Mouse (Mus musculus) bone marrow, adult 2 months (tissue): ENCODE results near the gene Papln. TPM values are rescaled to one million over a fixed set of nuclear protein-coding genes. Genes with fewer than 3 reads are reported as not detected.

Source experiments
- H3K27ac ChIP-seq: fragments of 200-500 bp; 2 replicates; pipeline ENCODE4 v1.5.1; 2012; ENCODE audit warnings: low read depth, mild to moderate bottlenecking, control low read depth, inconsistent platforms, low read length; ENCODE audit not compliant: control insufficient read depth, poor library complexity, insufficient read depth
- H3K4me1 ChIP-seq: fragments of 200-500 bp; 2 replicates; pipeline ENCODE4 v1.6.1; 2011; ENCODE audit warnings: low read length; ENCODE audit not compliant: control insufficient read depth, insufficient read depth
- H3K4me3 ChIP-seq: fragments of 200-500 bp; replicated peaks from 2 replicates; pipeline ENCODE3; 2011; ENCODE audit warnings: mild to moderate bottlenecking, low read depth, low read length, control low read depth; ENCODE audit not compliant: control insufficient read depth
- CTCF ChIP-seq: fragments of 200-500 bp; IDR thresholded peaks from 2 replicates; pipeline ENCODE4 v1.5.1; 2011; ENCODE audit warnings: low read length, control low read depth; ENCODE audit not compliant: control insufficient read depth, insufficient read depth
- POLR2A ChIP-seq: fragments of 200-500 bp; IDR thresholded peaks from 2 replicates; pipeline ENCODE4 v1.6.1; 2011; ENCODE audit warnings: low read depth, mild to moderate bottlenecking, control low read depth, low read length, borderline replicate concordance; ENCODE audit not compliant: control insufficient read depth
- WGBS: fragments of 180-500 bp; shearing (Covaris S2); methylation state at CpG from one replicate; pipeline ENCODE4 v1.1.7; 2018; 5-methylcytosine and 5-hydroxymethylcytosine counted together
- polyA plus RNA-seq: library from polyadenylated mRNA; stranded (reverse); fragments of >200 nt; gene quantifications from 2 replicates; pipeline ENCODE4 v1.2.4, GENCODE M21; 2011; ENCODE audit warnings: low replicate concordance; ENCODE audit not compliant: missing spikeins, insufficient read depth, insufficient read length

The Papln gene
- 0.23 and 0.65 TPM in 2 replicates for polyA plus RNA-seq

DNA sequence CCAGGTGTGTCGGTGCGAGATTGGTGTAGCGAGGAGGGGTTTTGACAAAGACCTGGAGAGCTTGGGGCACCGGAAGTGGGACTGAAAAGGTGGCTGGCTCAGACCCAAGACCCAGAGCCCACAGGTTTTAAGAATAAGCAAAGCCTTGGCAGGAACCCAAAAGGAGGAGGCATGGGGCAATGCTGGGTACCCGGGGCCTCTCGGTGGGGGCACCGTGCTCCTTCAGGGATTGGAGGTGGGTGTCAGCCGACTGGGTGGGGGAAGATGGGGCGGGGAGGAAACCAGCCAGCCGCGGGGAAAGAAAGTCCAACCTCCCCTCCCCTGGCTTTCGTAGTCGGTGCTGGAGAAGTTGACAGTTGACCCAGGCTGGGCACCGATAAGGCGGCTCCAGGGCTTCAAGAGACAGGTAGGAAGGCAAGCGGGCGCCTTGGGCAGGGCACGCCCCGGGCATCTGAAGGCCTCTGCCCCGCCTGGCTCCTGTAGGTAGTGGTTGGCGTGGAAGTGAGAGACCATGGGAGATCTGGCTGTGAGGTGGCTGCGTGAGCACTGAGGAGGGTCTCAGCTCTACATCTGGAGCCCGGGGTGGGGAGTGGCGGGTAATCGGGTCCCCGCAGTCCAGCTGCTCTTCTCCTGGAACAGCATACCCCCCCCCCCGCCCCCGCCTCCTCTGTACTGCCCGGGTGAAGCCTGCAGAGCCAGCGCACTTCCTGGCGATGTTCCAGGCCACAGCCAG lies at the start of gene Papln:
Gene Papln, plus strand, starts transcription at position 324 of the 733 bp plus-strand sequence.
- Histone ChIP-seq H3K4me3 (no peak within 1 kb of the TSS), H3K4me1 (0 out of 2 replicates have a peak, but pooled peaks cover 1% of the 10 kb centered on the region), H3K27ac (no peak within 1 kb of the TSS)
- 1% methylated on average over 30 of the region's 31 CpGs for WGBS
- TF ChIP-seq CTCF (no peak), POLR2A (no peak)

DNA sequence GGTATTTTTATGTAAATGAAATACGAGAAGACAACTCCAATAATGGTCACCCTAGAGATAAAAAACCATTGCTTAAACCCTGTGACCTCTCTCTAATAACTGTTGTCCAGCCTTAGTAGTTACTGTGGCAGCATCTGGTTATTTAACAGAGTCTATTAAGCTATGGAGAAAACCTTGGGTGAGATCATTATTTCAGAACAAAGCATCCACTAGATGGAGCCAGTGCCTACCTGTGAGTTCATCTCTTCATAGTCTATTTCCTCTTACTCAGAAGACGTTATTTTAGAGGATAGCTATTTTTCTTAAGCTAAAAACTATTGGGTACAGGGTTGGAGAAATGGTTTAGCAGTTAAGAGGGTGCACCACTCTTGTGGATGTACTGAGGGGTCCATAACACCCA lies 49.7 kb upstream of the Papln start:
- 42% methylated on average over 2 of the region's 2 CpGs for WGBS

DNA sequence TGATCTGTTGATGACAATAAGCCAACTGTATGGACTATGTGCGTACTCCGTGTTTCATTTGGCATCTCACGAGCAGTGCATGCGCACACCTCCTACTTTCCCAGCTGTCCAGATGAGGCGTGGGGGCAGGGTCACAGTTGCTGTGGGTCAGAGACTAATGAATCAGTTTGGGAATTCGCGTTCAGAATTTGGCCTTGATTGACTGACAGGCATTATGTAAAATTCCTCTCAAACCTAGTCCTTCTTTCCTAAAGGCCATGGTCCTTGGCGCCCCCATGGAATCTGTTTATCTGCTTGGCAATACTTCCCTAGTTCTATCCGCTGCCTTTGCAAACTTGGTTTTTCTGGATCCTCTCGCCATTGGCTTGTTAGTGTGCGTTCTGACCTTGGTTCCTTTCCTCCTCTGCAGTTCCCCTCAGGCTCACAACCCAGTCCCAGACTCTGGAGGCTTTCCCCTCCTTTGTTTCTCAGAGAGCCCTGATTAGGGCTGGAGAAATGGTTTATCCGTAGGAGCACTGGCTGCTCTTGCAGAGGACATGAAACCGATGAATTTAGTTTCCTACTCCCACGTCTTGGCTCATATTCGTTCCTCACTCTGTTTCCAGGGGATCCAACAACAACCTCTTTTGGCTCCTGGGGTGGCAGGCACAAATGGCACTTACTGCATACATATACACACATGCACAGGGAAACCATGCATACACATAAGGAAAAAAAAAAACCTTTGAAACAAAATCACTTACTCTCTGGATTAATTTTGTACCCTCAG lies 46.8 kb upstream of the Papln start:
- Histone ChIP-seq H3K4me1 (no peaks in the 10 kb centered on the region), H3K4me3 (no peak overlapping the region), H3K27ac (no peak overlapping the region)
- WGBS = 93% methylated on average over 15 of the region's 15 CpGs
- TF ChIP-seq CTCF (no peak), POLR2A (no peak)

More for the DNA sequence above, 49.7 kb upstream of the Papln start:
- no peak overlapping the region for H3K27ac ChIP-seq
- TF ChIP-seq CTCF (peak; percentile 21; the same call in 1 of the 2 replicates), POLR2A (no peak)
- H3K4me3 ChIP-seq = no peak overlapping the region
- no peaks in the 10 kb centered on the region for H3K4me1 ChIP-seq

DNA sequence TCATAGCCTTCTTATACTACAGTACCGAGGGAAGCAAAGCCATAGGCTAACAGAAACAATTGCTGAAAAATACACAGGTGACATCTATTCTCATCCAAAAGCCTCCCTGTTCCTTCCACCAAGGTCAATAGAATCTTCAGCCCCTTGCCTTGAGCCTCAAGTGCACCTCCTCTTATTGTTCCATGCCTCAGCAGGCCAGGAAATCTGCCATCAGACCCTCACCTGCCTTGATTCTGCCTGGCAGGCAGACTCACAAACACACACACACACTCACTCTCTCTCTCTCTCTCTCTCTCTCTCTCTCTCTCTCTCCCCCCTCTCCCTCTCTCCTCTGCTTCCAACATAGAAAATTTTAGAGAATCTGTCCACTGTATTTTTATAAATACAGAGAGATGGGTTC lies 44.0 kb upstream of the Papln start:
- no peak for TF ChIP-seq CTCF
- no peak for TF ChIP-seq POLR2A
- no peaks in the 10 kb centered on the region for H3K4me1 ChIP-seq
- 89% methylated on average over 1 of the region's 1 CpGs for WGBS
- H3K27ac ChIP-seq = no peak overlapping the region
- no peak overlapping the region for H3K4me3 ChIP-seq

DNA sequence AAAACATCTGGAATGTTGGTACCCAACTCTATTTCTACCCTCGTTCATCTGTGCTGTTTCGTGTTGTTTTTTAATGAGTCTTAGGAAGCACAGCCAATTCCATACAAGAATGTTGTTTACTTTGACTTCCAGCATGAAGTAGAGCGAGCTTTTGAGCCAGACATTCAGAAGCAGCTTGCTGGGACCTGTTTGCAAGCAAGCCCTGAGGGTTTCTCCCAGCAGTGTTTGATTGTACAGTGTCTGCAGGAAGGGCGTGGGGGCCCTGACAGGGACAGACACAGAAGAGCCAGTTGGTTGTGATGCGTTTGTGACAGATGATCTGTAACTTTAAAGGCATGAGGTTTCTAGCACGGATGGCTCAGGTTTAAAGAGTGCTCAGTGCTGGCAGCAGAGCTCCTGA lies 42.2 kb upstream of the Papln start:
- TF ChIP-seq POLR2A (no peak), CTCF (no peak)
- Histone ChIP-seq H3K27ac (no peak overlapping the region), H3K4me3 (no peak overlapping the region), H3K4me1 (no peaks in the 10 kb centered on the region)
- 87% methylated on average over 6 of the region's 6 CpGs for WGBS

DNA sequence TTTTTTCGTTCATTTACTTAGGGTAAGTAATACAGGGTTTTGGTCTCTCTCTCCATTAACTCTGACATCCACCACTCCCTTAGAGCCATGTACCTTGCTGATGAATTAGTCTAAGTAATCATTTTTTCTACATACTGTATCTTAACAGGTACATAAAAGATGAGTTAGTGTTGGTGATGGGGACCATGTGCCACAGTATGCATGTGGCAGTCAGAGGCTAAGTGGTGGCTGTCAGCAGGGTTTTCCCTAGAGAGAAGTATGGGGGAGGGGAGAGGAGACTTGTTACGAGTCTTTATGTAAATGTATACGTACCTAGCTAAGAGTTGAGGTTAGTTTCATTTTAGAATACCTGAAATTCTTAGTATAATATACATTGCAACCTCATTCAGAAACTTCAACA lies 40.4 kb upstream of the Papln start:
- 87% methylated on average over 3 of the region's 3 CpGs for WGBS
- TF ChIP-seq CTCF (no peak), POLR2A (no peak)

DNA sequence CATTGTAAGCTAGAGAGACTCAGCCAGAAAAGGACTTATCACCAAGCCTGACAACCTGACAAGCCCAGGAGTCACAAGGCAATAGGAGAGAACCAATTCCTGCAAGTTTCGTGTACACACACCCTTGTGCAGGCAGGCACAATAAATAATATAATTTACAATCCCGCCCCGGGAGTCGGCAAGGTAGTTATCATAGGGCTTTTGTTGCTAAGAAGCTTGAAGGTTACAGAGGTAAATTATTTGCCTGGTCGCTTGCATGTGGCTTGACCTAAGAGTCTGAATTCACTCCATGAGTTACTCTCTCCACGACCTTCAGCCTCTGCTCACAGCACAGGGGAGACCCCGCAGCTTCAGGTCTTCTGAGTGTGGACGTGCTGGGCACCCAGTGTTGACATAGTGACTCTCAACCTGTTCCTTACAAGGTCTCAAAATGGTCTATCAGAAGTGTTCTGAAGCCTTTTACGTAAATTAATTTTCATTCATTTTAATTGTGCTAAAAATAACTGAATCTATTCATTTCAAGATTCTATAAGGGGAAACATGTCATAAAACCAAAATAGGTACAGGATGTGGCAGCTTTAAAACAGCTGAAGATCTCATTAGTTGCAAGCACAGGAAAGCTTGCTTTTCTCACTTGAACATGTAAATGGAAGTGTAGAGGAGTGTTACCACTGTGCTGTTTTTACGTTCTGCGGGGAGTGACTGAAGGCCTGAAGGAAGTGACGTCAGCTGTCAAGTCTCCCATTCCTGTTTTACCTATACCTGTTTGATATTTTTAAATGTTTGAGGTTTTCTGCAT lies 36.7 kb upstream of the Papln start:
- no peak overlapping the region for H3K4me3 ChIP-seq
- no peak for TF ChIP-seq CTCF
- TF ChIP-seq POLR2A = no peak
- 85% methylated on average over 12 of the region's 12 CpGs for WGBS
- no peak overlapping the region for H3K27ac ChIP-seq
- H3K4me1 ChIP-seq = no peaks in the 10 kb centered on the region

More for the DNA sequence above, 40.4 kb upstream of the Papln start:
- Histone ChIP-seq H3K27ac (no peak overlapping the region), H3K4me1 (no peaks in the 10 kb centered on the region), H3K4me3 (no peak overlapping the region)
